Mouse (Mus musculus): ENCODE measurements around the gene Slc12a5. TPM values are rescaled to one million over a fixed set of nuclear protein-coding genes. Genes with fewer than 3 reads are reported as not detected.

The Slc12a5 gene
- polyA plus RNA-seq, 1 experiment from 2014 or later: 52.7 TPM

DNA sequence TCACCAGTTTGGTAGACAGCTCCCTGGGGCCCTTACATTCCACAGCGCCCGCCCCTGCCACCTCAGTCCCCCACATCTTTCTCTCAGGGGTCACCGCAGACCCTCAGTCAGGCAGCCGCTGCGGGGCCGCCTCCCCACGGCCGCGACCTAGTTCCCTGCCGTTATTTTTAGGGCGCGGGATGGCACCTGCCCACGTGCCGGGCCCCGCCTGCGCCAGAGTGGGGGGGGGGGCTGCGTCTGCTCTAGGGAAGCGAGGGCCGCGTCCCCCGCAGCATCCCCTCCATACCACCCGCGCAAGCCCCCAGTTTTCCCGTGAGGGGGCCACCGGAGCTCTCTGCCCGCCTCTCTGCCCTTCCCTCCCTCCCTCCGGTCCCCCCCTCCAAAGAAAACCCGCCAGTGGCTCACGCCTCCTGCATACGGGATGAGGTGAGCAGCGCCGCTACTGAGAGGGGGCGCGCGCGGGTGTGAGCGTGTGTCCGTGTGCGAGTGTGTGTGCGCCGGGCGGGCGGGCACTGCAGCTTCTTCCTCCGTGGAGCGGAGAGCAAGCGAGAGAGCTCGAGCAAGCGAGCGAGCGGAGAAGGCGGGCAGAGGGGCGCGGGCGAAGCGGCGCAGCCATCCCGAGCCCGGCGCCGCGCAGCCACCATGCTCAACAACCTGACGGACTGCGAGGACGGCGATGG, 7.3 kb downstream of the Slc12a5 start:
- H3K4me1 ChIP-seq (ENCODE audit: control insufficient read depth, insufficient read depth, low read depth, low read length): peaks cover 55% of the 10 kb centered on the region
- peak overlapping the region; percentile 52 for H3K4me3 ChIP-seq (ENCODE audit: low read length)
- peak overlapping the region; percentile 86 for H3K27ac ChIP-seq (ENCODE audit: low read depth, low read length)
- H3K9ac ChIP-seq (ENCODE audit: low read depth, low read length): peak overlapping the region; percentile 70
- peak overlapping the region; percentile 83 for H3K4me2 ChIP-seq (ENCODE audit: low read length)
- H3K27me3 ChIP-seq (replicated peaks; ENCODE audit: control insufficient read depth, insufficient read depth, low read length): peaks cover 3% of the 10 kb centered on the region; the same call in 1 of the 2 replicates
- H3K9me3 ChIP-seq (ENCODE audit: control insufficient read depth, low read length): no peaks in the 10 kb centered on the region
- no peaks in the 10 kb centered on the region for H3K36me3 ChIP-seq (ENCODE audit: control insufficient read depth, insufficient read depth, low read length)
- ATAC-seq: peak; percentile 77
- WGBS: 2% methylated on average over 65 of the region's 65 CpGs

DNA sequence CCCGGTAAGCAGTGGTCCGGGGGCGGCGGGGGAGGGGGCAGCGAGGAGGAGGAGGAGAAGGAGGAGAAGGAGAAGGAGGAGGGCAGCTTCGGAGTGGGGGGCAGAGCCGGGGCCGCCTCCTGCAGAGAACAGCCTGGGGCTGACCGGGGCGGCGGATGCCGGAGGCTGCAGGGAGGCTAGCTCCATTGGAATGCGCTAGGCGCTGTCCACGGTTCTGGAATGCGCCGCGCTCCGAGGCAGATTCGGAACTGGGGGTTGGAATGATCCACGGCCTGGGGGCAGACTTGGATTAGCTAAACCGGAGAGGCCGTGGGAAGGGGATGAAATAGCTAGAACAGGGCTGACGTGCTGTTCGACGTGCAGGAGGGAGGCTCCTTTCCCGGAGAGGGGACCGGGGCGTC, 7.8 kb downstream of the Slc12a5 start:
- no peaks in the 10 kb centered on the region for H3K36me3 ChIP-seq (ENCODE audit: control insufficient read depth, insufficient read depth, low read length)
- peak overlapping the region; percentile 86 for H3K27ac ChIP-seq (ENCODE audit: low read depth, low read length)
- H3K4me3 ChIP-seq (ENCODE audit: low read length): peak overlapping the region; percentile 52
- H3K4me2 ChIP-seq (ENCODE audit: low read length): peak overlapping the region; percentile 83
- WGBS: under 1% methylated on average over 28 of the region's 29 CpGs
- peaks cover 49% of the 10 kb centered on the region for H3K4me1 ChIP-seq (ENCODE audit: control insufficient read depth, insufficient read depth, low read depth, low read length)
- 0 out of 2 replicates have a peak, but pooled peaks have one; percentile 16 for ATAC-seq
- H3K27me3 ChIP-seq (replicated peaks; ENCODE audit: control insufficient read depth, insufficient read depth, low read length): peaks cover 3% of the 10 kb centered on the region; the same call in 1 of the 2 replicates
- no peaks in the 10 kb centered on the region for H3K9me3 ChIP-seq (ENCODE audit: control insufficient read depth, low read length)
- peak overlapping the region; percentile 70 for H3K9ac ChIP-seq (ENCODE audit: low read depth, low read length)

DNA sequence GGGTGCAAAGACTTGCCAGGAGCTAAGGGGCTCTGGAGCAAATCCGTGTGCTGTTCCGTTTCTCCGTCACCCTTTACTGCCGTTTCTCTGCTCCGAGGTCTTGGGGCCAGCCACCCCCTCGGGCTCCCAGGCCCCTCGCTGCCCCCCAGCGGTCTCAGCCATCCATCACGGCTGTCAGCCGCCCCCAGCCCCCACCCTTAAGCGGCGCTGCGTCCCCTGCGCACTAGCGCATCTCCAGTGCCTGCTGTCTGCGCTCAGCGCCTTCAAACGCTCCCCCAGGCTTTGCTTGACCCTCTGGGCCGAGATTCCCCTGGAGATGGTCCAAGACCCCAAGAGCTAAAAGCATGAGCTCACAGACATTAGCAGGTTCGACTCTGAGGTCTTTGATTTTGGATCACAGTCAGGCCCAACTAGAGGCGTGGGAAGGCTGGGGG, 8.8 kb downstream of the Slc12a5 start:
- peak overlapping the region; percentile 86 for H3K27ac ChIP-seq (ENCODE audit: low read depth, low read length)
- no peaks in the 10 kb centered on the region for H3K36me3 ChIP-seq (ENCODE audit: control insufficient read depth, insufficient read depth, low read length)
- peak overlapping the region; percentile 52 for H3K4me3 ChIP-seq (ENCODE audit: low read length)
- no peaks in the 10 kb centered on the region for H3K9me3 ChIP-seq (ENCODE audit: control insufficient read depth, low read length)
- peaks cover 3% of the 10 kb centered on the region; the same call in 1 of the 2 replicates for H3K27me3 ChIP-seq (replicated peaks; ENCODE audit: control insufficient read depth, insufficient read depth, low read length)
- H3K4me2 ChIP-seq (ENCODE audit: low read length): peak overlapping the region; percentile 83
- WGBS: 2% methylated on average over 21 of the region's 21 CpGs
- ATAC-seq: no peak
- H3K9ac ChIP-seq (ENCODE audit: low read depth, low read length): peak overlapping the region; percentile 70
- H3K4me1 ChIP-seq (ENCODE audit: control insufficient read depth, insufficient read depth, low read depth, low read length): peaks cover 44% of the 10 kb centered on the region

DNA sequence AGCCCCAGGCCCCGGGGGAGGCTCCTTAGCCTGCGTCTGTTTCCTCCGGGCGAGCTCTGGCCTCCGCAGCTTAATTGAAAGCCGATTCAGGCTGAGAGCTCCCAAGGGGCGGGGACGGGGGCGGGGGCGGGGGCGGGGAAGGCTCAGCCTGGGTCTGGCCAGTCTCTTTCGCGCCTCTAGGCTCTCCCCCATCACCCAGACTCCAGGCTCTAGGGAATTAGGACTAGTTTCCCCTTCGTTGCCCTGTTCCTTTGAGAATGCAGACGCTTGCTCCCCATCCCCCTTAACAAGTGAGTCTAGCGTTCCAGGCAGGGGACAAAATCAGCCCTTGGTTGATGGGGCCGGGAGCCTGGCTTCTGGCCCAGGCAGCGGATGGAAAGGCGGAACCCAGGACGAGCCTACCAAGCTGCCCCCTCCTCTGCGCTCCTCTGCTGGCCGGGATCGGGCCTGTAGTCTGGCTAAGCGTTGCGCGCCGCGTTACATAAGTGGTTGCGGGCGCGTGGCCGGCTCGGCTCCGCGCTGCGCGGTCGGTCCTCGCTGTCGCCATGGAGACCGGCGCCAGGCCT, 10.1 kb downstream of the Slc12a5 start:
- WGBS: under 1% methylated on average over 42 of the region's 42 CpGs
- Histone ChIP-seq H3K4me2 (ENCODE audit: low read length) (peak overlapping the region; percentile 83), H3K4me3 (ENCODE audit: low read length) (peak overlapping the region; percentile 52), H3K36me3 (ENCODE audit: control insufficient read depth, insufficient read depth, low read length) (no peaks in the 10 kb centered on the region), H3K9ac (ENCODE audit: low read depth, low read length) (peak overlapping the region; percentile 65), H3K27me3 (replicated peaks; ENCODE audit: control insufficient read depth, insufficient read depth, low read length) (peaks cover 3% of the 10 kb centered on the region; the same call in 1 of the 2 replicates), H3K27ac (ENCODE audit: low read depth, low read length) (peak overlapping the region; percentile 36; the same call in 1 of the 2 replicates), H3K9me3 (ENCODE audit: control insufficient read depth, low read length) (no peaks in the 10 kb centered on the region), H3K4me1 (ENCODE audit: control insufficient read depth, insufficient read depth, low read depth, low read length) (peaks cover 34% of the 10 kb centered on the region)
- ATAC-seq: peak; percentile 68

DNA sequence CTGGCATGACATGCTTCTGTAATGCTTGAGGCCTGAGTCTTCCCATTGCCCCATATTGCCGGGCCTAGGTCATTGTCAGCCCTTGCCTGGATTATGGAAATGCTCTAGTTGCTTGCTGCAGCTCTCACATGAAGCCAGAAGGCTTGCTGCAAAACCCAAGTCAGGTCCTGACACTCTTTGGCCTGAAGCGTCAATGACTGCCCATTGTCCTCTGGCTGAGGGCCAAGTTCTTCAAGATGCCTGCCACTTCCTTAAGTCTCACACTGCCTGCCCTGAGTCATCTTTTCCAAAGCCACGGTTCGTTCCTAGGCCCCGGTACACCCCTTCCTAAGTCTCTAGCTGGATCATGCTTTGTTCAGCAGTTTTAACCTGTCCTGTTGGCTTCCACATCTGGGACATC, 12.0 kb downstream of the Slc12a5 start:
- peaks cover 3% of the 10 kb centered on the region; the same call in 1 of the 2 replicates for H3K27me3 ChIP-seq (replicated peaks; ENCODE audit: control insufficient read depth, insufficient read depth, low read length)
- no peaks in the 10 kb centered on the region for H3K36me3 ChIP-seq (ENCODE audit: control insufficient read depth, insufficient read depth, low read length)
- ATAC-seq: no peak
- H3K27ac ChIP-seq (ENCODE audit: low read depth, low read length): no peak overlapping the region
- no peak overlapping the region for H3K9ac ChIP-seq (ENCODE audit: low read depth, low read length)
- WGBS: 70% methylated on average over 5 of the region's 5 CpGs
- peaks cover 33% of the 10 kb centered on the region for H3K4me1 ChIP-seq (ENCODE audit: control insufficient read depth, insufficient read depth, low read depth, low read length)
- no peaks in the 10 kb centered on the region for H3K9me3 ChIP-seq (ENCODE audit: control insufficient read depth, low read length)
- no peak overlapping the region for H3K4me3 ChIP-seq (ENCODE audit: low read length)
- no peak overlapping the region for H3K4me2 ChIP-seq (ENCODE audit: low read length)

DNA sequence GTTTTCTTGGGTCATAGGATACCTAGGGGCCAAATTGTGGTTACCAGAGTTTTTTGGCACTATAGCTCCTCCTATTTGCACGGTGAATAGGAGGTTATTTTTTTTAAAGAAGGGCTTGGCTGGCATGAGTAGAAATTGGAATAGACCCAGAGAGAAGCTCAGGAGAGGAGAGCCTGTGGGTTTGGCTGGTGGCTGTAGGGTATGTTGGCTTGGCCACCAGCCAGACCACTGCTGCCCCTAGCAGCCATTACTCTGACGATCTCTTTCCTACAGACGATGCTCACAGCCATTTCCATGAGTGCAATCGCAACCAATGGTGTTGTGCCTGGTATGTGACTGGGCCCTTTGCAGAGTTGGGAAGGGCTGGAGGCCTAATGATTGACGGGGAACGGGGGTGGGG, 15.0 kb downstream of the Slc12a5 start:
- H3K4me2 ChIP-seq (ENCODE audit: low read length): no peak overlapping the region
- H3K9ac ChIP-seq (ENCODE audit: low read depth, low read length): no peak overlapping the region
- no peaks in the 10 kb centered on the region for H3K9me3 ChIP-seq (ENCODE audit: control insufficient read depth, low read length)
- no peak overlapping the region for H3K27ac ChIP-seq (ENCODE audit: low read depth, low read length)
- H3K4me1 ChIP-seq (ENCODE audit: control insufficient read depth, insufficient read depth, low read depth, low read length): peaks cover 19% of the 10 kb centered on the region
- no peak for ATAC-seq
- H3K27me3 ChIP-seq (replicated peaks; ENCODE audit: control insufficient read depth, insufficient read depth, low read length): no peaks in the 10 kb centered on the region; the same call in 1 of the 2 replicates
- H3K4me3 ChIP-seq (ENCODE audit: low read length): no peak overlapping the region
- WGBS: 67% methylated on average over 6 of the region's 6 CpGs
- peaks cover 10% of the 10 kb centered on the region; the same call in 1 of the 2 replicates for H3K36me3 ChIP-seq (ENCODE audit: control insufficient read depth, insufficient read depth, low read length)

DNA sequence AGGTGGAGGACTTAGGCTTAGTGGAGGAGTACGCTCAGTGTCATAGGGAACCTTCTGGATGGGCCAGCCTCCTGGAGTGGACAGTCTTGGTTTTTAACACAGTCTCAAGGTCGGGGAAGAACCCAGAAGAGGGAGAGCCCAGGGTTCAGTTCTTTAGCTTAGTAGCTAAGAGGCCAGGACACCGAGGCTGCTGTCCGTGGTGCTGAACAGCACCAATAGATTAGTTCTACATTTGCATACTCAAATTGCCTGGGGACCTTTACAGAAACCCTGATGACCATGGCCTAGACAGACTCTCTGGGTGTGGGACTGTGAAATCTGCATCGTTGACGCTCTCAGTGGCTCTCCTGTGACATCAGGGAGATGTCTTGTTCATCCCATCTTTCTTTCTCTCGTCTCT, 19.1 kb downstream of the Slc12a5 start:
- H3K27ac ChIP-seq (ENCODE audit: low read depth, low read length): no peak overlapping the region
- H3K4me3 ChIP-seq (ENCODE audit: low read length): no peak overlapping the region
- H3K4me1 ChIP-seq (ENCODE audit: control insufficient read depth, insufficient read depth, low read depth, low read length): peaks cover 9% of the 10 kb centered on the region
- H3K9ac ChIP-seq (ENCODE audit: low read depth, low read length): no peak overlapping the region
- no peak for ATAC-seq
- no peaks in the 10 kb centered on the region; the same call in 1 of the 2 replicates for H3K27me3 ChIP-seq (replicated peaks; ENCODE audit: control insufficient read depth, insufficient read depth, low read length)
- no peaks in the 10 kb centered on the region for H3K9me3 ChIP-seq (ENCODE audit: control insufficient read depth, low read length)
- WGBS: 19% methylated on average over 7 of the region's 7 CpGs
- no peak overlapping the region for H3K4me2 ChIP-seq (ENCODE audit: low read length)
- peaks cover 20% of the 10 kb centered on the region; the same call in 1 of the 2 replicates for H3K36me3 ChIP-seq (ENCODE audit: control insufficient read depth, insufficient read depth, low read length)

DNA sequence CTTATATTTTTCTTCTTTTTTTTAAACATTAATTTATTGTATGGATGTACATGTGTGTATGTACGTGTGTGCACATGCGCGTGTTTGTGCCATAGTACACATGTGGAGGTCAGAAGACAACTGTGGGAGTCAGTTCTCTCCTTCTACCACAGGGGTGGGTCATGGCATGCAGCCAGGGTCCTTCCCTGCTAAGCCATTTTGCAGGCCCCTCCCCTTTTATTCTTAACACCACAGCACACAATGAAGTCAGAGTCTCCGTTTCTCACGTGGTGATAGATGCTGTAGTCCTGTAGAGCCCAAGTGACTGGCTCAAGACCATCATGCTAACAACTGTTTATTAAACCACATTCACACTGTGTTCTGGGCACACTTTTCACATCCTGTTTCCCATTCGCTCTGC, 25.4 kb downstream of the Slc12a5 start:
- 74% methylated on average over 6 of the region's 6 CpGs for WGBS
- H3K36me3 ChIP-seq (ENCODE audit: control insufficient read depth, insufficient read depth, low read length): peaks cover 26% of the 10 kb centered on the region
- no peak for ATAC-seq

DNA sequence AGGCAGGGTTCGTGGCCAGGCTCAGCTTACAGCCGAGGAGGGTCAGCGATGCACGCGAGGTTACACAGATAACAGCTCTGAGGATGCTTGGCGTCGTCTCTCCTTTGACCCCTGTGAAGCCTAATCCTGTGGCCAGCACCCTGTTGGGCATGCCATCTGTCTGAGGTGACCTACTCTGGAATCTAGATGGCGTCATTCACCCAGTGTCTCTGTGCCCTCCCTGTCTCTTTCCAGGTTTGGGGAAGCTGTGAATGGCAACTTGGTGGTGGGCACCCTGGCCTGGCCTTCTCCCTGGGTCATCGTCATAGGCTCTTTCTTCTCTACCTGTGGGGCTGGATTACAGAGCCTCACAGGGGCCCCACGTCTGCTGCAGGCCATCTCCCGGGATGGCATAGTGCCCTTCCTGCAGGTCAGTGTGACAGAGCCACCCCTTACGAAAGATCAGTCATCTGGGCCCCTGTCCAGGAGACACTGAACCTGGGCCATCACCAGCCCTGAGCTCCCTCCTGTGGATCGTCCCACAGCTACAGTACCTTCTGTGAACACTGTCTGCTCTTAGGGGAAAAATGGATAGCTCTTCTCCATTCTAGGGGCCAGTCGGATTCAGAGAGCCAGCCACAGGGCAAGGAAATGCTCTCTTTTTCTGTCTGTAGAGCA, 25.9 kb downstream of the Slc12a5 start:
- peaks cover 28% of the 10 kb centered on the region for H3K36me3 ChIP-seq (ENCODE audit: control insufficient read depth, insufficient read depth, low read length)
- H3K9ac ChIP-seq (ENCODE audit: low read depth, low read length): no peak overlapping the region

More for the DNA sequence above, 25.4 kb downstream of the Slc12a5 start:
- Histone ChIP-seq H3K27me3 (replicated peaks; ENCODE audit: control insufficient read depth, insufficient read depth, low read length) (no peaks in the 10 kb centered on the region), H3K4me1 (ENCODE audit: control insufficient read depth, insufficient read depth, low read depth, low read length) (no peaks in the 10 kb centered on the region), H3K27ac (ENCODE audit: low read depth, low read length) (no peak overlapping the region), H3K4me3 (ENCODE audit: low read length) (no peak overlapping the region), H3K4me2 (ENCODE audit: low read length) (no peak overlapping the region), H3K9me3 (ENCODE audit: control insufficient read depth, low read length) (no peaks in the 10 kb centered on the region), H3K9ac (ENCODE audit: low read depth, low read length) (no peak overlapping the region)

More for the DNA sequence above, 25.9 kb downstream of the Slc12a5 start:
- no peak for ATAC-seq
- H3K4me2 ChIP-seq (ENCODE audit: low read length): no peak overlapping the region
- WGBS: 75% methylated on average over 14 of the region's 14 CpGs
- H3K4me1 ChIP-seq (ENCODE audit: control insufficient read depth, insufficient read depth, low read depth, low read length): no peaks in the 10 kb centered on the region
- no peaks in the 10 kb centered on the region for H3K9me3 ChIP-seq (ENCODE audit: control insufficient read depth, low read length)
- H3K27ac ChIP-seq (ENCODE audit: low read depth, low read length): no peak overlapping the region
- H3K27me3 ChIP-seq (replicated peaks; ENCODE audit: control insufficient read depth, insufficient read depth, low read length): no peaks in the 10 kb centered on the region
- H3K4me3 ChIP-seq (ENCODE audit: low read length): no peak overlapping the region
